Mouse (Mus musculus) midbrain, embryonic 15.5 days (tissue): ENCODE measurements around the gene Mapk3. TPM values are rescaled to one million over a fixed set of nuclear protein-coding genes. Genes with fewer than 3 reads are reported as not detected.
A peak's percentile ranks its signal among the peaks of the same experiment; 100 is the strongest.

Source experiments
- ATAC-seq: fragments of 200-750 bp; cut with Nextera tagmentation; replicated peaks from 2 replicates; pipeline ENCODE4 v1.8.0; 2017; ENCODE audit warnings: moderate TSS enrichment
- H3K27ac ChIP-seq: fragments of 300-500 bp; sonication (generic); 2 replicates; pipeline ENCODE4 v1.5.1; 2015; ENCODE audit warnings: mild to moderate bottlenecking, inconsistent platforms
- H3K27me3 ChIP-seq: fragments of 300-500 bp; sonication (generic); replicated peaks from 2 replicates; pipeline ENCODE4 v1.6.1; 2015; ENCODE audit warnings: inconsistent platforms
- H3K36me3 ChIP-seq: fragments of 300-500 bp; sonication (generic); replicated peaks from 2 replicates; pipeline ENCODE4 v1.6.1; 2015; ENCODE audit warnings: inconsistent platforms
- H3K4me1 ChIP-seq: fragments of 300-500 bp; sonication (generic); 2 replicates; pipeline ENCODE4 v1.6.1; 2015; ENCODE audit warnings: inconsistent platforms
- H3K4me2 ChIP-seq: fragments of 300-500 bp; sonication (generic); 2 replicates; pipeline ENCODE4 v1.6.1; 2015; ENCODE audit warnings: inconsistent platforms, mild to moderate bottlenecking, moderate library complexity
- H3K4me3 ChIP-seq: fragments of 300-500 bp; sonication (generic); 2 replicates; pipeline ENCODE4 v1.5.1; 2015; ENCODE audit warnings: mild to moderate bottlenecking, inconsistent platforms
- H3K9ac ChIP-seq: fragments of 300-500 bp; sonication (generic); 2 replicates; pipeline ENCODE4 v1.6.1; 2015; ENCODE audit warnings: mild to moderate bottlenecking, inconsistent platforms
- H3K9me3 ChIP-seq: fragments of 300-500 bp; sonication (generic); 2 replicates; pipeline ENCODE4 v1.6.1; 2016; ENCODE audit warnings: inconsistent platforms
- WGBS: fragments of 180-500 bp; shearing (Covaris S2); methylation state at CpG from one replicate; pipeline ENCODE4 v1.1.7; 2015; ENCODE audit warnings: mixed read lengths; 5-methylcytosine and 5-hydroxymethylcytosine counted together
- polyA plus RNA-seq: library from polyadenylated mRNA; unstranded; fragments of >200 nt; fragmentation: Nextera tagmentation; extraction: Ambion mirVana; gene quantifications from 2 replicates; pipeline ENCODE4 v1.2.1, GENCODE M21; 2015

Mapk3 gene
- polyA plus RNA-seq, 1 experiment from 2014 or later = 111 TPM

GRCm38 (mm10) chr7:126740977-126741376 lies 18.4 kb upstream of the Mapk3 start:
- no peaks in the 10 kb centered on the region for H3K27me3 ChIP-seq
- H3K4me2 ChIP-seq = no peak overlapping the region
- H3K36me3 ChIP-seq = no peaks in the 10 kb centered on the region
- no peaks in the 10 kb centered on the region for H3K4me1 ChIP-seq
- ATAC-seq = no peak
- H3K27ac ChIP-seq = no peak overlapping the region
- H3K9ac ChIP-seq = no peak overlapping the region
- WGBS = 81% methylated on average over 5 of the region's 5 CpGs
- H3K4me3 ChIP-seq = no peak overlapping the region
- H3K9me3 ChIP-seq = no peaks in the 10 kb centered on the region

GRCm38 (mm10) chr7:126741452-126741851 lies 17.9 kb upstream of the Mapk3 start:
- 91% methylated on average over 5 of the region's 5 CpGs for WGBS
- ATAC-seq = no peak
- Histone ChIP-seq H3K9ac (no peak overlapping the region), H3K36me3 (no peaks in the 10 kb centered on the region), H3K27ac (no peak overlapping the region), H3K27me3 (no peaks in the 10 kb centered on the region), H3K4me1 (no peaks in the 10 kb centered on the region), H3K4me3 (no peak overlapping the region), H3K4me2 (no peak overlapping the region), H3K9me3 (no peaks in the 10 kb centered on the region)

GRCm38 (mm10) chr7:126741964-126742482 lies 17.4 kb upstream of the Mapk3 start:
- H3K27me3 ChIP-seq = no peaks in the 10 kb centered on the region
- ATAC-seq = no peak
- WGBS = 92% methylated on average over 13 of the region's 13 CpGs
- H3K36me3 ChIP-seq = no peaks in the 10 kb centered on the region
- no peaks in the 10 kb centered on the region for H3K9me3 ChIP-seq
- H3K4me2 ChIP-seq = no peak overlapping the region
- H3K4me3 ChIP-seq = no peak overlapping the region
- H3K27ac ChIP-seq = no peak overlapping the region
- H3K4me1 ChIP-seq = no peaks in the 10 kb centered on the region
- no peak overlapping the region for H3K9ac ChIP-seq

GRCm38 (mm10) chr7:126746066-126746465 lies 13.3 kb upstream of the Mapk3 start:
- Histone ChIP-seq H3K27ac (no peak overlapping the region), H3K27me3 (no peaks in the 10 kb centered on the region)

GRCm38 (mm10) chr7:126746798-126747197 lies 12.6 kb upstream of the Mapk3 start:
- Histone ChIP-seq H3K4me1 (no peaks in the 10 kb centered on the region), H3K9me3 (no peaks in the 10 kb centered on the region), H3K9ac (no peak overlapping the region), H3K36me3 (no peaks in the 10 kb centered on the region), H3K27me3 (no peaks in the 10 kb centered on the region), H3K4me3 (no peak overlapping the region), H3K27ac (no peak overlapping the region), H3K4me2 (no peak overlapping the region)
- ATAC-seq = no peak
- WGBS = 42% methylated on average over 6 of the region's 6 CpGs

More at GRCm38 (mm10) chr7:126746066-126746465, 13.3 kb upstream of the Mapk3 start:
- no peak for ATAC-seq
- no peaks in the 10 kb centered on the region for H3K36me3 ChIP-seq
- 89% methylated on average over 12 of the region's 12 CpGs for WGBS
- H3K9me3 ChIP-seq = no peaks in the 10 kb centered on the region
- no peaks in the 10 kb centered on the region for H3K4me1 ChIP-seq
- no peak overlapping the region for H3K9ac ChIP-seq
- H3K4me3 ChIP-seq = no peak overlapping the region
- no peak overlapping the region for H3K4me2 ChIP-seq

GRCm38 (mm10) chr7:126748824-126749223 lies 10.6 kb upstream of the Mapk3 start:
- no peak overlapping the region for H3K9ac ChIP-seq
- no peaks in the 10 kb centered on the region for H3K4me1 ChIP-seq
- H3K27me3 ChIP-seq = no peaks in the 10 kb centered on the region
- no peak overlapping the region for H3K4me2 ChIP-seq
- H3K9me3 ChIP-seq = no peaks in the 10 kb centered on the region
- no peak for ATAC-seq
- H3K36me3 ChIP-seq = no peaks in the 10 kb centered on the region
- 78% methylated on average over 7 of the region's 7 CpGs for WGBS
- no peak overlapping the region for H3K4me3 ChIP-seq
- H3K27ac ChIP-seq = no peak overlapping the region

GRCm38 (mm10) chr7:126749582-126750343 lies 9.6 kb upstream of the Mapk3 start:
- WGBS = 95% methylated on average over 17 of the region's 17 CpGs
- no peaks in the 10 kb centered on the region for H3K36me3 ChIP-seq
- H3K4me1 ChIP-seq = peaks cover 4% of the 10 kb centered on the region; the same call in 1 of the 2 replicates
- no peaks in the 10 kb centered on the region for H3K9me3 ChIP-seq
- no peaks in the 10 kb centered on the region for H3K27me3 ChIP-seq
- ATAC-seq = no peak
- H3K9ac ChIP-seq = no peak overlapping the region
- H3K4me3 ChIP-seq = no peak overlapping the region
- no peak overlapping the region for H3K4me2 ChIP-seq
- no peak overlapping the region for H3K27ac ChIP-seq

- H3K4me3 ChIP-seq = 0 out of 2 replicates have a peak overlapping the region, but pooled peaks have one; percentile 3
- H3K9ac ChIP-seq = no peak overlapping the region
- no peaks in the 10 kb centered on the region for H3K36me3 ChIP-seq
- ATAC-seq = no peak
- H3K4me2 ChIP-seq = peak overlapping the region; percentile 14
- peaks cover 9% of the 10 kb centered on the region for H3K4me1 ChIP-seq
- H3K9me3 ChIP-seq = no peaks in the 10 kb centered on the region
- no peaks in the 10 kb centered on the region for H3K27me3 ChIP-seq
- no peak overlapping the region for H3K27ac ChIP-seq
- 1% methylated on average over 9 of the region's 9 CpGs for WGBS
These were observed 4.5 kb upstream of the Mapk3 start for GRCm38 (mm10) chr7:126754866-126755265.

- Histone ChIP-seq H3K4me3 (no peak overlapping the region), H3K4me2 (no peak overlapping the region), H3K9me3 (no peaks in the 10 kb centered on the region), H3K27ac (no peak overlapping the region; the same call in 1 of the 2 replicates), H3K36me3 (peaks cover under 1% of the 10 kb centered on the region; the same call in 1 of the 2 replicates), H3K27me3 (no peaks in the 10 kb centered on the region), H3K9ac (no peak overlapping the region), H3K4me1 (peaks cover 39% of the 10 kb centered on the region)
- no peak for ATAC-seq
- WGBS = 61% methylated on average over 7 of the region's 7 CpGs
These were observed 862 bp upstream of the Mapk3 start for GRCm38 (mm10) chr7:126758539-126758938.

- no peaks in the 10 kb centered on the region for H3K27me3 ChIP-seq
- peak overlapping the region; percentile 80 for H3K9ac ChIP-seq
- no peaks in the 10 kb centered on the region for H3K9me3 ChIP-seq
- under 1% methylated on average over 22 of the region's 24 CpGs for WGBS
- H3K27ac ChIP-seq = peak overlapping the region; percentile 86
- H3K4me2 ChIP-seq = peak overlapping the region; percentile 78
- peak; percentile 66 for ATAC-seq
- H3K4me3 ChIP-seq = peak overlapping the region; percentile 77
- H3K36me3 ChIP-seq = peaks cover 13% of the 10 kb centered on the region
- peaks cover 35% of the 10 kb centered on the region for H3K4me1 ChIP-seq
These were observed 430 bp downstream of the Mapk3 start for GRCm38 (mm10) chr7:126759672-126760390.

GRCm38 (mm10) chr7:126760391-126760802 lies 996 bp downstream of the Mapk3 start:
- peak overlapping the region; percentile 77 for H3K4me3 ChIP-seq
- no peaks in the 10 kb centered on the region for H3K27me3 ChIP-seq
- peak overlapping the region; percentile 78 for H3K4me2 ChIP-seq
- peak; percentile 22 for ATAC-seq
- H3K27ac ChIP-seq = peak overlapping the region; percentile 86
- peaks cover 16% of the 10 kb centered on the region for H3K36me3 ChIP-seq
- peak overlapping the region; percentile 80 for H3K9ac ChIP-seq
- no peaks in the 10 kb centered on the region for H3K9me3 ChIP-seq
- 13% methylated on average over 3 of the region's 3 CpGs for WGBS
- H3K4me1 ChIP-seq = peaks cover 31% of the 10 kb centered on the region

GRCm38 (mm10) chr7:126760956-126761355 lies 1.6 kb downstream of the Mapk3 start:
- 78% methylated on average over 4 of the region's 4 CpGs for WGBS

More at GRCm38 (mm10) chr7:126760956-126761355, 1.6 kb downstream of the Mapk3 start:
- Histone ChIP-seq H3K4me2 (peak overlapping the region; percentile 78), H3K9ac (peak overlapping the region; percentile 80; the same call in 1 of the 2 replicates), H3K27me3 (no peaks in the 10 kb centered on the region), H3K4me3 (peak overlapping the region; percentile 77), H3K27ac (peak overlapping the region; percentile 86), H3K9me3 (no peaks in the 10 kb centered on the region), H3K4me1 (peaks cover 31% of the 10 kb centered on the region), H3K36me3 (peaks cover 16% of the 10 kb centered on the region)
- ATAC-seq = no peak
